Comparison of ENCODE assay signal across 9 mouse cellular contexts in genomic region chr17:46933557-46934348, GRCm38 (mm10). TPM values are rescaled to one million over a fixed set of nuclear protein-coding genes. Genes with fewer than 3 reads are reported as not detected.
DNase-seq lines count a peak whose midpoint lies in the region; ATAC-seq and TF ChIP-seq lines count a peak whose summit lies in the region.
"Had no signal": no experiment of that assay in that cellular context is flagged by ENCODE, and none has a peak within 500 bp of the region (broad histone marks: within the 10 kb centered on the region; RNA-seq: fewer than 3 reads in every experiment).

No protein-coding gene starts in this region.

- no peak overlapping the region; the same call in 1 of the 2 replicates for H3K27ac ChIP-seq in liver, embryonic 11.5 days (ENCODE audit: low read depth, low read length)
- H3K27ac ChIP-seq: heart, embryonic 13.5 days had no signal

- CTCF ChIA-PET in Patski (lab: Charles Lee): interaction anchor here (1.3 to 1.9 kb wide), 4 partner anchors 23 to 39 kb away, joined by 4 to 6 read pairs (median 4); no protein-coding TSS in a partner anchor

- in situ Hi-C loops in Patski (cut with MboI; ENCODE audit: low pct_unique_long_range_greater_than_20kb): no loop called here

- WGBS in liver, embryonic 11.5 days: 81% methylated on average over 19 of the region's 19 CpGs

- intact Hi-C loops in heart, postnatal 14 days (cut with DNase I): no loop called here
- intact Hi-C loops in left cerebral cortex, postnatal 36 days (cut with DNase I): no loop called here

- no peaks in the 10 kb centered on the region for H3K9me3 ChIP-seq in liver, embryonic 11.5 days (ENCODE audit: control insufficient read depth, low read length)
- H3K9me3 ChIP-seq: heart, embryonic 13.5 days had no signal

- H3K36me3 ChIP-seq in liver, embryonic 11.5 days (ENCODE audit: control insufficient read depth, insufficient read depth, low read length): peaks cover 62% of the 10 kb centered on the region

- no peaks in the 10 kb centered on the region for H3K27me3 ChIP-seq in liver, embryonic 11.5 days (replicated peaks; ENCODE audit: control insufficient read depth, insufficient read depth, low read length)
- H3K27me3 ChIP-seq in Patski: no peaks in the 10 kb centered on the region
- H3K27me3 ChIP-seq: heart, embryonic 13.5 days had no signal

- TF ChIP-seq CTCF in Patski (IDR thresholded peaks at IDR 0.05): no peak

- DNase-seq in liver (peak; percentile 65), Patski (ENCODE audit: low read depth, low spot score) (no peak)
- DNase-seq in liver, embryonic 11.5 days (ENCODE audit: low spot score): no peak
- peak; percentile 29 for DNase-seq in cerebellum, adult 9-11 months
- DNase-seq in heart, postnatal 14 days: peak; percentile 59 to 70
- peak; percentile 40 to 57 for DNase-seq in left cerebral cortex, postnatal 36 days (ENCODE audit: low spot score in 2 of 2)
- DNase-seq in retina, postnatal 1 day: peak; percentile 71
- DNase-seq in thymus, postnatal 4 days: peak; percentile 85

- no peaks in the 10 kb centered on the region for H3K4me1 ChIP-seq in liver, embryonic 11.5 days (replicated peaks; ENCODE audit: control insufficient read depth, insufficient read depth, low read length)
- H3K4me1 ChIP-seq: heart, embryonic 13.5 days had no signal

- no peak overlapping the region for H3K4me3 ChIP-seq in liver, embryonic 11.5 days (ENCODE audit: low read depth, low read length)
- H3K4me3 ChIP-seq: heart, embryonic 13.5 days had no signal

- H3K4me2 ChIP-seq in liver, embryonic 11.5 days: no peak overlapping the region
- H3K4me2 ChIP-seq: heart, embryonic 13.5 days had no signal

- ATAC-seq in liver, embryonic 11.5 days (replicated peaks; ENCODE audit: low FRiP score): no peak; the same call in 1 of the 2 replicates
- peak; percentile 49 for ATAC-seq in Patski

- POLR2A ChIA-PET in Patski (lab: Charles Lee): interaction anchor here (0.5 kb wide), 1 partner anchor 124 kb away, joined by 3 read pairs; no protein-coding TSS in a partner anchor

- H3K9ac ChIP-seq in liver, embryonic 11.5 days (ENCODE audit: low read depth, low read length): no peak overlapping the region
- H3K9ac ChIP-seq: heart, embryonic 13.5 days had no signal

RNA-seq across cellular contexts. Expression of gene Prph2, which starts 23.5 kb away (rescaled TPM):
- polyA plus RNA-seq in liver, embryonic 11.5 days (2014; fragmentation: Nextera tagmentation; extraction: Ambion mirVana): not detected in 2 replicates
- polyA plus RNA-seq in Patski (2021): not detected
- total RNA-seq in heart, postnatal 14 days (2021): not detected
- not detected for total RNA-seq in left cerebral cortex, postnatal 36 days (2021)
- polyA plus RNA-seq: heart, embryonic 13.5 days had no signal

RNA-seq across cellular contexts. Expression of gene Tbcc, which starts 43.3 kb away (rescaled TPM):
- polyA plus RNA-seq in liver, embryonic 11.5 days (2014; fragmentation: Nextera tagmentation; extraction: Ambion mirVana): 43.5 and 43.7 TPM in 2 replicates
- polyA plus RNA-seq in Patski (2021): 36.4 TPM
- total RNA-seq in heart, postnatal 14 days (2021): 10 to 100 TPM; 17.6 to 20.0 TPM
- 10 to 100 TPM; 33.4 to 37.6 TPM for total RNA-seq in left cerebral cortex, postnatal 36 days (2021)

Comparison
In these comparisons a context has a peak if more than half of its experiments do, and no peak if none do; other contexts are left out.
1. DNase-seq: peak in liver (single experiment), cerebellum, adult 9-11 months (single experiment), heart, postnatal 14 days (2 of 2), left cerebral cortex, postnatal 36 days (2 of 2), retina, postnatal 1 day (single experiment) and thymus, postnatal 4 days (single experiment); none in liver, embryonic 11.5 days (single experiment) and Patski (single experiment).